10 mouse cellular contexts compared by ENCODE assay signal in genomic region chr12:83100413-83100812, GRCm38 (mm10).
DNase-seq lines count a peak whose midpoint lies in the region; ATAC-seq and TF ChIP-seq lines count a peak whose summit lies in the region.
"Had no signal": no experiment of that assay in that cellular context is flagged by ENCODE, and none has a peak within 500 bp of the region (broad histone marks: within the 10 kb centered on the region; RNA-seq: fewer than 3 reads in every experiment).

No protein-coding gene starts in this region.

- H3K4me1 ChIP-seq in liver, adult 2 months (ENCODE audit: control insufficient read depth, insufficient read depth, low read length): no peaks in the 10 kb centered on the region
- peaks cover 28% of the 10 kb centered on the region for H3K4me1 ChIP-seq in liver, embryonic 11.5 days (replicated peaks; ENCODE audit: control insufficient read depth, insufficient read depth, low read length)
- H3K4me1 ChIP-seq: lung, embryonic 15.5 days had no signal

- no peak overlapping the region for H3K4me2 ChIP-seq in liver, embryonic 11.5 days
- H3K4me2 ChIP-seq: lung, embryonic 15.5 days had no signal

- H3K9ac ChIP-seq in liver, adult 2 months (ENCODE audit: low read depth, low read length): no peak overlapping the region
- no peak overlapping the region for H3K9ac ChIP-seq in liver, embryonic 11.5 days (ENCODE audit: low read depth, low read length)
- H3K9ac ChIP-seq: forebrain, postnatal 0 days; lung, embryonic 15.5 days had no signal

- intact Hi-C loops in left cerebral cortex, postnatal 36 days (cut with DNase I): no loop called here
- intact Hi-C loops in left cerebral cortex, postnatal 10 days (cut with DNase I): no loop called here

- no peaks in the 10 kb centered on the region for H3K79me2 ChIP-seq in liver, adult 2 months (ENCODE audit: control insufficient read depth, insufficient read depth, low read length)

- WGBS in liver, adult 2 months: 14% methylated on average over 9 of the region's 9 CpGs
- 73% methylated on average over 9 of the region's 9 CpGs for WGBS in liver, embryonic 11.5 days

- no peak overlapping the region for H3K27ac ChIP-seq in liver, adult 2 months (replicated peaks; ENCODE audit: insufficient read depth, low read depth, low read length)
- H3K27ac ChIP-seq in liver, embryonic 11.5 days (ENCODE audit: low read depth, low read length): no peak overlapping the region
- H3K27ac ChIP-seq: lung, embryonic 15.5 days had no signal

- TF ChIP-seq POLR2A in liver, adult 2 months (IDR thresholded peaks at IDR 0.05; ENCODE audit: extremely low read depth, insufficient read depth, low read length): no peak

- peak; percentile 58 for DNase-seq in liver, adult 2 months (ENCODE audit: extremely low read depth, low read depth, low spot score)
- DNase-seq in liver, embryonic 11.5 days (ENCODE audit: low spot score): no peak
- peak; percentile 87 to 89 for DNase-seq in heart, adult 18-20 months
- peak; percentile 78 for DNase-seq in kidney, adult 9 months
- DNase-seq in left cerebral cortex, postnatal 36 days (ENCODE audit: low spot score in 2 of 2): no peak
- no peak for DNase-seq in left cerebral cortex, postnatal 10 days (ENCODE audit: extremely low spot score in 1 of 2, low spot score in 2 of 2)
- no peak for DNase-seq in thymus, postnatal 25 days
- DNase-seq: forebrain, postnatal 0 days had no signal

- H3K4me3 ChIP-seq in liver, adult 2 months (ENCODE audit: insufficient read depth, low read depth, low read length): no peak overlapping the region
- H3K4me3 ChIP-seq in liver, embryonic 11.5 days (ENCODE audit: low read depth, low read length): no peak overlapping the region
- H3K4me3 ChIP-seq: lung, embryonic 15.5 days had no signal

- no peaks in the 10 kb centered on the region for H3K36me3 ChIP-seq in liver, adult 2 months (ENCODE audit: control insufficient read depth, insufficient read depth, low read length)
- no peaks in the 10 kb centered on the region for H3K36me3 ChIP-seq in liver, embryonic 11.5 days (ENCODE audit: control insufficient read depth, insufficient read depth, low read length)
- H3K36me3 ChIP-seq: lung, embryonic 15.5 days had no signal

- H3K9me3 ChIP-seq in liver, embryonic 11.5 days (ENCODE audit: control insufficient read depth, low read length): no peaks in the 10 kb centered on the region
- H3K9me3 ChIP-seq: lung, embryonic 15.5 days had no signal

- 0 out of 2 replicates have a peak, but pooled peaks cover 2% of the 10 kb centered on the region for H3K27me3 ChIP-seq in liver, adult 2 months (ENCODE audit: control insufficient read depth, insufficient read depth, low read length)
- no peaks in the 10 kb centered on the region for H3K27me3 ChIP-seq in liver, embryonic 11.5 days (replicated peaks; ENCODE audit: control insufficient read depth, insufficient read depth, low read length)
- H3K27me3 ChIP-seq: lung, embryonic 15.5 days had no signal

- no peak for TF ChIP-seq CTCF in liver, adult 2 months (IDR thresholded peaks at IDR 0.05; ENCODE audit: low read depth, low read length)

- ATAC-seq in liver, embryonic 11.5 days (replicated peaks; ENCODE audit: low FRiP score): no peak
- peak; percentile 87 for ATAC-seq in monocyte, adult 5-6 weeks (replicated peaks; ENCODE audit: insufficient number of reproducible peaks, low FRiP score, low TSS enrichment, poor library complexity, severe bottlenecking)
- ATAC-seq: forebrain, postnatal 0 days had no signal

Comparison
In these comparisons a context has a peak if more than half of its experiments do, and no peak if none do; other contexts are left out.
1. DNase-seq: peak in liver, adult 2 months (single experiment), heart, adult 18-20 months (2 of 2) and kidney, adult 9 months (single experiment); none in liver, embryonic 11.5 days (single experiment), left cerebral cortex, postnatal 36 days (0 of 2), left cerebral cortex, postnatal 10 days (0 of 2) and thymus, postnatal 25 days (single experiment).